Mouse (Mus musculus) hindbrain, postnatal 0 days (tissue): ENCODE results near the gene Asap2. TPM values are rescaled to one million over a fixed set of nuclear protein-coding genes. Genes with fewer than 3 reads are reported as not detected.

ENCODE experiments used
- ATAC-seq: fragments of 200-750 bp; cut with Nextera tagmentation; 2 replicates; pipeline ENCODE4 v1.8.0; 2017; ENCODE audit warnings: mild to moderate bottlenecking, moderate TSS enrichment, moderate library complexity
- DNase-seq: peaks from one replicate; pipeline ENCODE4 v3.0.0-alpha.2; 2015; ENCODE audit warnings: low spot score
- H3K27ac ChIP-seq: fragments of 300-500 bp; sonication (generic); 2 replicates; pipeline ENCODE4 v1.5.1; 2014; ENCODE audit warnings: mild to moderate bottlenecking
- H3K27me3 ChIP-seq: fragments of 300-500 bp; sonication (generic); 2 replicates; pipeline ENCODE4 v1.6.1; 2014; ENCODE audit warnings: low read length, mixed read lengths; ENCODE audit not compliant: insufficient read depth
- H3K36me3 ChIP-seq: fragments of 300-500 bp; sonication (generic); 2 replicates; pipeline ENCODE4 v1.6.1; 2014; ENCODE audit warnings: low read length, mixed read lengths; ENCODE audit not compliant: insufficient read depth
- H3K4me1 ChIP-seq: fragments of 300-500 bp; sonication (generic); 2 replicates; pipeline ENCODE4 v1.6.1; 2014; ENCODE audit warnings: antibody characterized with exemption, low read length, mixed read lengths; ENCODE audit not compliant: insufficient read depth
- H3K4me2 ChIP-seq: fragments of 300-500 bp; sonication (generic); 2 replicates; pipeline ENCODE4 v1.6.1; 2014; ENCODE audit warnings: low read depth, mild to moderate bottlenecking, low read length, moderate library complexity, mixed read lengths
- H3K4me3 ChIP-seq: fragments of 300-500 bp; sonication (generic); 2 replicates; pipeline ENCODE4 v1.5.1; 2014; ENCODE audit warnings: low read length
- H3K9ac ChIP-seq: fragments of 300-500 bp; sonication (generic); replicated peaks from 2 replicates; pipeline ENCODE4 v1.6.1; 2014; ENCODE audit warnings: mild to moderate bottlenecking, low read length, moderate library complexity, mixed read lengths
- H3K9me3 ChIP-seq: fragments of 300-500 bp; sonication (generic); 2 replicates; pipeline ENCODE4 v1.6.1; 2016; ENCODE audit warnings: low read length, mixed read lengths
- CTCF ChIP-seq: IDR thresholded peaks from 2 replicates; pipeline ENCODE4 v1.5.1; 2016; ENCODE audit warnings: antibody characterized with exemption, control low read depth, low read depth
- WGBS: fragments of 180-500 bp; shearing (Covaris S2); extraction: QIAGEN DNeasy Blood & Tissue Kit; methylation state at CpG from one replicate; pipeline ENCODE4 v1.1.7; 2014; 5-methylcytosine and 5-hydroxymethylcytosine counted together
- polyA plus RNA-seq: library from polyadenylated mRNA; unstranded; fragments of >200 nt; fragmentation: Nextera tagmentation; extraction: Ambion mirVana; gene quantifications from 2 replicates; pipeline ENCODE4 v1.2.1, GENCODE M21; 2015
- total RNA-seq: library from RNA; depleted of rRNA; stranded (reverse); fragments of >200 nt; gene quantifications from 2 replicates; pipeline ENCODE4 v1.2.3, GENCODE M21; 2014

Asap2 gene
- total and polyA plus RNA-seq, 2 experiments from 2014 or later, result 15.7 to 22.8 TPM

GRCm38 (mm10) chr12:21177123-21177698 lies 187.0 kb downstream of the Asap2 start:
- H3K27ac ChIP-seq, result no peak overlapping the region
- no peak for ATAC-seq

GRCm38 (mm10) chr12:21180091-21180490 lies 189.8 kb downstream of the Asap2 start:
- ATAC-seq (no peak), DNase-seq (no peak)
- no peaks in the 10 kb centered on the region for H3K9me3 ChIP-seq
- no peak for TF ChIP-seq CTCF
- H3K27ac ChIP-seq, result no peak overlapping the region
- H3K36me3 ChIP-seq, result no peaks in the 10 kb centered on the region
- no peak overlapping the region for H3K4me2 ChIP-seq
- H3K4me1 ChIP-seq, result no peaks in the 10 kb centered on the region
- H3K27me3 ChIP-seq, result no peaks in the 10 kb centered on the region
- no peak overlapping the region for H3K9ac ChIP-seq
- WGBS, result 92% methylated on average over 6 of the region's 6 CpGs
- no peak overlapping the region for H3K4me3 ChIP-seq

More at GRCm38 (mm10) chr12:21177123-21177698, 187.0 kb downstream of the Asap2 start:
- Histone ChIP-seq H3K4me1 (no peaks in the 10 kb centered on the region), H3K9me3 (no peaks in the 10 kb centered on the region), H3K9ac (no peak overlapping the region), H3K4me2 (no peak overlapping the region), H3K27me3 (no peaks in the 10 kb centered on the region), H3K36me3 (0 out of 2 replicates have a peak, but pooled peaks cover 4% of the 10 kb centered on the region), H3K4me3 (no peak overlapping the region)
- DNase-seq, result no peak
- TF ChIP-seq CTCF, result no peak

GRCm38 (mm10) chr12:21182786-21183185 lies 192.5 kb downstream of the Asap2 start:
- TF ChIP-seq CTCF, result no peak

GRCm38 (mm10) chr12:21183321-21183720 lies 193.1 kb downstream of the Asap2 start:
- Histone ChIP-seq H3K27me3 (no peaks in the 10 kb centered on the region), H3K36me3 (no peaks in the 10 kb centered on the region), H3K27ac (no peak overlapping the region), H3K9ac (no peak overlapping the region), H3K4me1 (no peaks in the 10 kb centered on the region), H3K4me2 (no peak overlapping the region), H3K4me3 (no peak overlapping the region), H3K9me3 (no peaks in the 10 kb centered on the region)
- no peak for DNase-seq
- no peak for ATAC-seq
- TF ChIP-seq CTCF, result no peak
- WGBS, result 65% methylated on average over 6 of the region's 6 CpGs

More at GRCm38 (mm10) chr12:21182786-21183185, 192.5 kb downstream of the Asap2 start:
- DNase-seq (no peak), ATAC-seq (no peak)
- no peak overlapping the region for H3K4me3 ChIP-seq
- H3K27me3 ChIP-seq, result no peaks in the 10 kb centered on the region
- no peak overlapping the region for H3K27ac ChIP-seq
- WGBS, result 73% methylated on average over 4 of the region's 4 CpGs
- no peak overlapping the region for H3K9ac ChIP-seq
- no peaks in the 10 kb centered on the region for H3K9me3 ChIP-seq
- H3K4me2 ChIP-seq, result no peak overlapping the region
- H3K36me3 ChIP-seq, result no peaks in the 10 kb centered on the region
- H3K4me1 ChIP-seq, result no peaks in the 10 kb centered on the region

GRCm38 (mm10) chr12:21186145-21186544 lies 195.9 kb downstream of the Asap2 start:
- WGBS, result 69% methylated on average over 1 of the region's 1 CpGs
- no peak for ATAC-seq
- no peak for TF ChIP-seq CTCF
- no peaks in the 10 kb centered on the region for H3K9me3 ChIP-seq
- no peak overlapping the region for H3K9ac ChIP-seq
- no peaks in the 10 kb centered on the region for H3K4me1 ChIP-seq
- no peak overlapping the region for H3K4me3 ChIP-seq
- no peak overlapping the region for H3K27ac ChIP-seq
- no peaks in the 10 kb centered on the region for H3K36me3 ChIP-seq
- no peak for DNase-seq
- H3K4me2 ChIP-seq, result no peak overlapping the region
- H3K27me3 ChIP-seq, result no peaks in the 10 kb centered on the region

- no peak for TF ChIP-seq CTCF
Observed at GRCm38 (mm10) chr12:21188880-21189279, 198.6 kb downstream of the Asap2 start.

GRCm38 (mm10) chr12:21191546-21191945 lies 201.3 kb downstream of the Asap2 start:
- H3K4me3 ChIP-seq, result no peak overlapping the region
- no peak for DNase-seq
- no peaks in the 10 kb centered on the region for H3K9me3 ChIP-seq
- no peaks in the 10 kb centered on the region for H3K27me3 ChIP-seq
- 91% methylated on average over 2 of the region's 2 CpGs for WGBS
- H3K4me2 ChIP-seq, result no peak overlapping the region
- H3K36me3 ChIP-seq, result no peaks in the 10 kb centered on the region
- no peak overlapping the region for H3K9ac ChIP-seq
- H3K4me1 ChIP-seq, result no peaks in the 10 kb centered on the region
- no peak for ATAC-seq
- H3K27ac ChIP-seq, result no peak overlapping the region
- TF ChIP-seq CTCF, result no peak

More at GRCm38 (mm10) chr12:21188880-21189279, 198.6 kb downstream of the Asap2 start:
- H3K27ac ChIP-seq, result no peak overlapping the region
- DNase-seq (no peak), ATAC-seq (no peak)
- no peaks in the 10 kb centered on the region for H3K4me1 ChIP-seq
- no peaks in the 10 kb centered on the region for H3K9me3 ChIP-seq
- H3K9ac ChIP-seq, result no peak overlapping the region
- no peak overlapping the region for H3K4me2 ChIP-seq
- H3K4me3 ChIP-seq, result no peak overlapping the region
- H3K27me3 ChIP-seq, result no peaks in the 10 kb centered on the region
- 70% methylated on average over 4 of the region's 4 CpGs for WGBS
- H3K36me3 ChIP-seq, result no peaks in the 10 kb centered on the region
